Mouse (Mus musculus) MEL (cell line): ENCODE measurements around the gene Rbms3.

Experiments used
- CTCF ChIP-seq, 3 experiments: IDR thresholded peaks in 2 of 3; conservative IDR thresholded peaks in 1 of 3; 2 replicates each; pipeline ENCODE4 v1.5.1; 2011 to 2012; ENCODE audit warnings: low read length in 3 of 3, low read depth in 2 of 3, mild to moderate bottlenecking in 2 of 3, improper control_type of control experiment in 1 of 3, inconsistent platforms in 1 of 3, mixed read lengths in 1 of 3, moderate library complexity in 1 of 3; ENCODE audit not compliant: control insufficient read depth in 1 of 3, insufficient read depth in 1 of 3, poor library complexity in 1 of 3, severe bottlenecking in 1 of 3
- ELF1 ChIP-seq: IDR thresholded peaks from 2 replicates; pipeline ENCODE4 v1.6.1; 2014; ENCODE audit warnings: low read depth, mild to moderate bottlenecking, inconsistent platforms, low read length, improper control_type of control experiment, moderate library complexity
- ETS1 ChIP-seq: IDR thresholded peaks from 2 replicates; pipeline ENCODE4 v1.6.1; 2012; ENCODE audit warnings: low read depth, mild to moderate bottlenecking, inconsistent platforms, low read length, improper control_type of control experiment, moderate library complexity
- JUND ChIP-seq: IDR thresholded peaks from 2 replicates; pipeline ENCODE4 v1.6.1; 2011; ENCODE audit warnings: low read depth, mild to moderate bottlenecking, improper control_type of control experiment, low read length
- KAT2A ChIP-seq: conservative IDR thresholded peaks from 2 replicates; pipeline ENCODE4 v1.6.1; 2012; ENCODE audit warnings: low read depth, low read length, improper control_type of control experiment, inconsistent platforms
- MAZ ChIP-seq: IDR thresholded peaks from 2 replicates; pipeline ENCODE4 v1.6.1; 2012; ENCODE audit warnings: low read depth, mild to moderate bottlenecking, inconsistent platforms, low read length, improper control_type of control experiment
- MYC ChIP-seq: IDR thresholded peaks from 2 replicates; pipeline ENCODE4 v1.6.1; 2011; ENCODE audit warnings: low read depth, mild to moderate bottlenecking, low read length, improper control_type of control experiment, moderate library complexity
- POLR2A ChIP-seq, 2 experiments: IDR thresholded peaks; 2 replicates each; pipeline ENCODE4 v1.6.1; 2011 to 2012; ENCODE audit warnings: low read length in 2 of 2, mild to moderate bottlenecking in 2 of 2, control low read depth in 1 of 2, improper control_type of control experiment in 1 of 2, low read depth in 1 of 2, moderate library complexity in 1 of 2; ENCODE audit not compliant: control insufficient read depth in 1 of 2, insufficient read depth in 1 of 2, poor library complexity in 1 of 2

DNA sequence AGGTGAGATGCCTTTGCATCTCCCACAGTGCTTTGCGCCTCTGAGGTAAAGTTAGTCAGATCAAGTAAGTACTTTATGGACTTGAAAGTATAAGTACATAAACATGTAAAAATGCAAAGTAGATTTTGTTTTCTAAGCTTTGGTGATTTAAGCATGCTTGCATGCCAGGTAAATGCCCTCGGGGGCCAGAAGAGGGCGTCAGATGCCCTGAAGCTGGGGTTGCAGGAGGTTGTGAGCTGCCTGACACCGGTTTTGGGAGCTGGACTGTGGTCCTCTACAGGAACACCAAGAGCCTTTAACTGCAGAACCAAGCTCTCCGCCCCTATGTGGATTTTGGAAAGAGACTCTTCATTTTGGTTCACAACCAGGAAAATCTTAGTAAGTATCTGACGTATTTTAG is 652.3 kb downstream of the Rbms3 start:
- TF ChIP-seq MAZ (no peak), JUND (no peak), ELF1 (no peak), KAT2A (no peak), POLR2A (IDR thresholded peaks at IDR 0.05; ENCODE audit: control insufficient read depth in 1 of 2, insufficient read depth in 1 of 2, low read depth in 1 of 2, low read length in 2 of 2, poor library complexity in 1 of 2) (no peak), ETS1 (no peak), MYC (no peak), CTCF (IDR thresholded peaks at IDR 0.05 in 2 of 3, conservative IDR thresholded peaks at IDR 0.05 in 1 of 3; ENCODE audit: control insufficient read depth in 1 of 3, insufficient read depth in 1 of 3, low read depth in 2 of 3, low read length in 3 of 3, poor library complexity in 1 of 3, severe bottlenecking in 1 of 3) (0 out of 6 replicates have a peak, but pooled peaks of 2 of the 3 experiments have one; percentile 4 to 6)
